Mouse (Mus musculus): ENCODE measurements around the gene Olfr1241. TPM values are rescaled to one million over a fixed set of nuclear protein-coding genes. Genes with fewer than 3 reads are reported as not detected.

Gene Olfr1241
- not detected for polyA plus RNA-seq (2017; shearing (Covaris generic))

GRCm38 (mm10) chr2:89487026-89487425, at the start of gene Olfr1241:
Gene Olfr1241 (minus strand): TSS chr2:89487126.

GRCm38 (mm10) chr2:89531387-89531786, 44.5 kb upstream of the Olfr1241 start, which contains the start of gene Olfr1243:
Gene Olfr1243 (minus strand): TSS chr2:89531487.

GRCm38 (mm10) chr2:89498235-89498634, 11.3 kb upstream of the Olfr1241 start, which contains the start of gene Olfr1242:
Gene Olfr1242 (minus strand): TSS chr2:89498335.

GRCm38 (mm10) chr2:89442900-89443299, 44.0 kb downstream of the Olfr1241 start, which contains the start of gene Olfr1240:
Gene Olfr1240 (minus strand): TSS chr2:89443000.

Other genes starting within 250 kb of the Olfr1241 start
- gene Olfr1228, start 233.1 kb downstream of the Olfr1241 start, polyA plus RNA-seq (2017; shearing (Covaris generic)), result not detected
- gene Olfr1229, start 199.1 kb downstream of the Olfr1241 start, polyA plus RNA-seq (2017; shearing (Covaris generic)), result not detected
- gene Olfr1230, start 189.9 kb downstream of the Olfr1241 start, polyA plus RNA-seq (2017; shearing (Covaris generic)), result not detected
- not detected for gene Olfr1231, start 180.1 kb downstream of the Olfr1241 start, polyA plus RNA-seq (2017; shearing (Covaris generic))
- not detected for gene Olfr1232, start 157.5 kb downstream of the Olfr1241 start, polyA plus RNA-seq (2017; shearing (Covaris generic))
- gene Olfr1233, start 144.7 kb downstream of the Olfr1241 start, polyA plus RNA-seq (2017; shearing (Covaris generic)), result 0.04 TPM
- not detected for gene Olfr1234, start 122.3 kb downstream of the Olfr1241 start, polyA plus RNA-seq (2017; shearing (Covaris generic))
- gene Olfr1238, start 77.5 kb downstream of the Olfr1241 start, polyA plus RNA-seq (2017; shearing (Covaris generic)), result not detected
- gene Olfr1239, start 66.7 kb downstream of the Olfr1241 start, polyA plus RNA-seq (2017; shearing (Covaris generic)), result not detected
- not detected for gene Olfr1240, start 44.1 kb downstream of the Olfr1241 start, polyA plus RNA-seq (2017; shearing (Covaris generic))
- gene Olfr1242, start 11.2 kb upstream of the Olfr1241 start, polyA plus RNA-seq (2017; shearing (Covaris generic)), result not detected
- gene Olfr1243, start 44.4 kb upstream of the Olfr1241 start, polyA plus RNA-seq (2017; shearing (Covaris generic)), result not detected
- gene Olfr1245, start 91.3 kb upstream of the Olfr1241 start, polyA plus RNA-seq (2017; shearing (Covaris generic)), result not detected
- gene Olfr1246, start 106.0 kb upstream of the Olfr1241 start, polyA plus RNA-seq (2017; shearing (Covaris generic)), result not detected
- gene Olfr1247, start 127.0 kb upstream of the Olfr1241 start, polyA plus RNA-seq (2017; shearing (Covaris generic)), result 0.02 TPM
- gene Olfr1248, start 131.1 kb upstream of the Olfr1241 start, polyA plus RNA-seq (2017; shearing (Covaris generic)), result not detected
- gene Olfr1249, start 147.9 kb upstream of the Olfr1241 start, polyA plus RNA-seq (2017; shearing (Covaris generic)), result not detected
- not detected for gene Olfr1250, start 174.3 kb upstream of the Olfr1241 start, polyA plus RNA-seq (2017; shearing (Covaris generic))
- not detected for gene Olfr1251, start 184.8 kb upstream of the Olfr1241 start, polyA plus RNA-seq (2017; shearing (Covaris generic))
- not detected for gene Olfr1252, start 237.9 kb upstream of the Olfr1241 start, polyA plus RNA-seq (2017; shearing (Covaris generic))